Mouse (Mus musculus) heart, embryonic 11.5 days (tissue): Measurements from ENCODE around the gene Rps2. TPM values are rescaled to one million over a fixed set of nuclear protein-coding genes. Genes with fewer than 3 reads are reported as not detected.

Source experiments
- ATAC-seq: fragments of 200-750 bp; cut with Nextera tagmentation; replicated peaks from 2 replicates; pipeline ENCODE4 v1.8.0; 2017; ENCODE audit warnings: moderate library complexity; ENCODE audit not compliant: insufficient number of reproducible peaks, low FRiP score, low TSS enrichment
- H3K27ac ChIP-seq: fragments of 300-500 bp; sonication (generic); 2 replicates; pipeline ENCODE4 v1.5.1; 2014; ENCODE audit warnings: mild to moderate bottlenecking, low read depth, low read length
- H3K27me3 ChIP-seq: fragments of 300-500 bp; sonication (generic); 2 replicates; pipeline ENCODE4 v1.6.1; 2014; ENCODE audit warnings: mild to moderate bottlenecking, low read length, mixed read lengths; ENCODE audit not compliant: control insufficient read depth, insufficient read depth
- H3K36me3 ChIP-seq: fragments of 300-500 bp; sonication (generic); 2 replicates; pipeline ENCODE4 v1.6.1; 2014; ENCODE audit warnings: mild to moderate bottlenecking, low read length, moderate library complexity, mixed read lengths; ENCODE audit not compliant: control insufficient read depth, insufficient read depth
- H3K4me1 ChIP-seq: fragments of 300-500 bp; sonication (generic); 2 replicates; pipeline ENCODE4 v1.6.1; 2014; ENCODE audit warnings: low read length; ENCODE audit not compliant: control insufficient read depth, insufficient read depth
- H3K4me2 ChIP-seq: fragments of 300-500 bp; sonication (generic); 2 replicates; pipeline ENCODE4 v1.6.1; 2014; ENCODE audit warnings: mild to moderate bottlenecking, moderate library complexity
- H3K4me3 ChIP-seq: fragments of 300-500 bp; sonication (generic); 2 replicates; pipeline ENCODE4 v1.5.1; 2014; ENCODE audit warnings: low read depth, low read length
- H3K9ac ChIP-seq: fragments of 300-500 bp; sonication (generic); 2 replicates; pipeline ENCODE4 v1.6.1; 2014; ENCODE audit warnings: mild to moderate bottlenecking, low read depth, low read length, moderate library complexity
- H3K9me3 ChIP-seq: fragments of 300-500 bp; sonication (generic); replicated peaks from 2 replicates; pipeline ENCODE4 v1.6.1; 2016; ENCODE audit warnings: low read length; ENCODE audit not compliant: control insufficient read depth
- WGBS: fragments of 180-500 bp; shearing (Covaris S2); extraction: QIAGEN DNeasy Blood & Tissue Kit; methylation state at CpG from one replicate; pipeline ENCODE4 v1.1.7; 2014; ENCODE audit not compliant: insufficient replicate concordance; 5-methylcytosine and 5-hydroxymethylcytosine counted together
- polyA plus RNA-seq: library from polyadenylated mRNA; unstranded; fragments of >200 nt; fragmentation: Nextera tagmentation; extraction: Ambion mirVana; gene quantifications from 2 replicates; pipeline ENCODE4 v1.2.1, GENCODE M21; 2014

The Rps2 gene
- polyA plus RNA-seq, 1 experiment from 2014 or later = 1,195 TPM

DNA sequence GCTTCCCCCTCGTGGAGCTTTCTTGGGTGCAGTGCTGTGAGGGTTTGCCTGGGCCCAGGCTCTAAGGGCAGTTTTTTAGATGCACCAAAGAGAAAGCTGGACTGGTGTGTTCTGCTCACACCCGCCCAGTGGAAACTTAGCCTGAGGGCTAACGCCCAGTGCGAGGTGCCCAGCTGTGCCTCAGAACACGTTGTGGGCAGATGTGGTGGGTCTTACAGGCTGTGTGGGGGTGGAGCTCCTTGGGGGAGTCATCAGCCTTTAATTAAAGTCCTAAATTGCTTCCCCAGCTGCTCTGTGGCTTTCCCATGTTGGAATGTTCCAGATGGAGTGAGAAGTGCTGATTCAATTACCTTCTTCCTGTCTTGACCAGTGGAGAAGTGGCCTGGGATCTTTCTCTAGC is 43.2 kb downstream of the Rps2 start:
- H3K4me1 ChIP-seq = peaks cover 10% of the 10 kb centered on the region
- H3K27ac ChIP-seq = no peak overlapping the region
- peaks cover 2% of the 10 kb centered on the region for H3K27me3 ChIP-seq
- no peak overlapping the region for H3K4me2 ChIP-seq
- H3K9me3 ChIP-seq = no peaks in the 10 kb centered on the region
- WGBS = 68% methylated on average over 5 of the region's 5 CpGs
- no peak overlapping the region for H3K9ac ChIP-seq
- H3K4me3 ChIP-seq = no peak overlapping the region
- no peak for ATAC-seq
- H3K36me3 ChIP-seq = no peaks in the 10 kb centered on the region

GRCm38 (mm10) chr17:24765016-24765905 is 47.3 kb downstream of the Rps2 start:
- H3K9me3 ChIP-seq = no peaks in the 10 kb centered on the region
- no peak overlapping the region for H3K4me3 ChIP-seq
- peaks cover 14% of the 10 kb centered on the region for H3K4me1 ChIP-seq
- no peak for ATAC-seq
- no peak overlapping the region for H3K27ac ChIP-seq
- H3K27me3 ChIP-seq = 0 out of 2 replicates have a peak, but pooled peaks cover 7% of the 10 kb centered on the region
- no peaks in the 10 kb centered on the region for H3K36me3 ChIP-seq
- no peak overlapping the region for H3K9ac ChIP-seq
- peak overlapping the region; percentile 38 for H3K4me2 ChIP-seq
- 43% methylated on average over 21 of the region's 22 CpGs for WGBS

- no peak overlapping the region for H3K4me3 ChIP-seq
Observed at GRCm38 (mm10) chr17:24766266-24766875, 48.5 kb downstream of the Rps2 start.

GRCm38 (mm10) chr17:24769146-24769545 is 51.2 kb downstream of the Rps2 start:
- 37% methylated on average over 3 of the region's 3 CpGs for WGBS
- no peak for ATAC-seq
- Histone ChIP-seq H3K36me3 (no peaks in the 10 kb centered on the region), H3K4me1 (peaks cover 11% of the 10 kb centered on the region), H3K9me3 (no peaks in the 10 kb centered on the region), H3K27ac (no peak overlapping the region), H3K27me3 (0 out of 2 replicates have a peak, but pooled peaks cover 7% of the 10 kb centered on the region), H3K9ac (no peak overlapping the region), H3K4me3 (no peak overlapping the region), H3K4me2 (no peak overlapping the region)

More at GRCm38 (mm10) chr17:24766266-24766875, 48.5 kb downstream of the Rps2 start:
- H3K36me3 ChIP-seq = no peaks in the 10 kb centered on the region
- H3K9me3 ChIP-seq = no peaks in the 10 kb centered on the region
- no peak overlapping the region for H3K27ac ChIP-seq
- no peak overlapping the region for H3K4me2 ChIP-seq
- ATAC-seq = no peak
- no peak overlapping the region for H3K9ac ChIP-seq
- 23% methylated on average over 12 of the region's 12 CpGs for WGBS
- 0 out of 2 replicates have a peak, but pooled peaks cover 7% of the 10 kb centered on the region for H3K27me3 ChIP-seq
- peaks cover 14% of the 10 kb centered on the region for H3K4me1 ChIP-seq

Other genes starting within 250 kb of the Rps2 start
- 14.0 and 17.6 TPM in 2 replicates for gene E4f1, start 247.8 kb upstream of the Rps2 start, polyA plus RNA-seq
- 75.8 and 77.2 TPM in 2 replicates for gene Pgp, start 247.7 kb upstream of the Rps2 start, polyA plus RNA-seq
- gene Bricd5, start 244.2 kb upstream of the Rps2 start, polyA plus RNA-seq = 0.21 and 0.42 TPM in 2 replicates
- gene Mlst8, start 239.0 kb upstream of the Rps2 start, polyA plus RNA-seq = 17.5 and 20.9 TPM in 2 replicates
- 0.40 and 0.49 TPM in 2 replicates for gene Caskin1, start 229.5 kb upstream of the Rps2 start, polyA plus RNA-seq
- 72.3 and 80.1 TPM in 2 replicates for gene Traf7, start 190.2 kb upstream of the Rps2 start, polyA plus RNA-seq
- gene Rab26, start 183.9 kb upstream of the Rps2 start, polyA plus RNA-seq = 1.1 and 1.9 TPM in 2 replicates
- gene Pkd1, start 168.3 kb upstream of the Rps2 start, polyA plus RNA-seq = 8.9 and 9.2 TPM in 2 replicates
- 46.7 and 50.6 TPM in 2 replicates for gene Tsc2, start 85.5 kb upstream of the Rps2 start, polyA plus RNA-seq
- 9.1 and 9.8 TPM in 2 replicates for gene Nthl1, start 85.4 kb upstream of the Rps2 start, polyA plus RNA-seq
- gene Slc9a3r2, start 67.8 kb upstream of the Rps2 start, polyA plus RNA-seq = 52.7 and 58.0 TPM in 2 replicates
- gene Npw, start 59.7 kb upstream of the Rps2 start, polyA plus RNA-seq = not detected in 2 replicates
- gene Zfp598, start 48.4 kb upstream of the Rps2 start, polyA plus RNA-seq = 19.7 and 22.0 TPM in 2 replicates
- gene Syngr3, start 28.2 kb upstream of the Rps2 start, polyA plus RNA-seq = 0.39 and 0.65 TPM in 2 replicates
- gene Gfer, start 22.0 kb upstream of the Rps2 start, polyA plus RNA-seq = 36.7 and 39.0 TPM in 2 replicates
- gene Noxo1, start 21.9 kb upstream of the Rps2 start, polyA plus RNA-seq = 0.49 and 1.1 TPM in 2 replicates
- gene Tbl3, start 10.5 kb upstream of the Rps2 start, polyA plus RNA-seq = 50.9 and 54.8 TPM in 2 replicates
- gene Rnf151, start 53 bp upstream of the Rps2 start, polyA plus RNA-seq = not detected in 2 replicates
- 373 and 401 TPM in 2 replicates for gene Ndufb10, start 6.4 kb downstream of the Rps2 start, polyA plus RNA-seq
- 0.40 and 0.44 TPM in 2 replicates for gene Rpl3l, start 9.7 kb downstream of the Rps2 start, polyA plus RNA-seq
- 19.5 and 20.9 TPM in 2 replicates for gene Msrb1, start 18.5 kb downstream of the Rps2 start, polyA plus RNA-seq
- 0.34 TPM in 1 of 2 replicates, not detected in the other for gene Hs3st6, start 34.9 kb downstream of the Rps2 start, polyA plus RNA-seq
- gene Meiob, start 86.2 kb downstream of the Rps2 start, polyA plus RNA-seq = not detected in 2 replicates
- gene Hagh, start 122.0 kb downstream of the Rps2 start, polyA plus RNA-seq = 42.6 and 48.8 TPM in 2 replicates
- gene Fahd1, start 132.2 kb downstream of the Rps2 start, polyA plus RNA-seq = 38.0 and 39.5 TPM in 2 replicates
- gene Igfals, start 147.9 kb downstream of the Rps2 start, polyA plus RNA-seq = 0.14 TPM in 1 of 2 replicates, not detected in the other
- 42.3 and 43.3 TPM in 2 replicates for gene Nubp2, start 168.2 kb downstream of the Rps2 start, polyA plus RNA-seq
- 25.2 and 26.5 TPM in 2 replicates for gene Spsb3, start 168.5 kb downstream of the Rps2 start, polyA plus RNA-seq
- 15.3 and 19.3 TPM in 2 replicates for gene Eme2, start 177.0 kb downstream of the Rps2 start, polyA plus RNA-seq
- gene Mrps34, start 177.0 kb downstream of the Rps2 start, polyA plus RNA-seq = 85.6 and 92.1 TPM in 2 replicates
- gene Nme3, start 178.4 kb downstream of the Rps2 start, polyA plus RNA-seq = 35.7 and 37.9 TPM in 2 replicates
- 33.0 and 34.2 TPM in 2 replicates for gene Mapk8ip3, start 218.9 kb downstream of the Rps2 start, polyA plus RNA-seq
- 109 and 148 TPM in 2 replicates for gene Jpt2, start 242.6 kb downstream of the Rps2 start, polyA plus RNA-seq